Mouse (Mus musculus): Measurements from ENCODE around the gene Rabgef1. TPM values are rescaled to one million over a fixed set of nuclear protein-coding genes. Genes with fewer than 3 reads are reported as not detected.

The Rabgef1 gene
- polyA plus RNA-seq, 1 experiment from 2014 or later: 34.5 TPM

DNA sequence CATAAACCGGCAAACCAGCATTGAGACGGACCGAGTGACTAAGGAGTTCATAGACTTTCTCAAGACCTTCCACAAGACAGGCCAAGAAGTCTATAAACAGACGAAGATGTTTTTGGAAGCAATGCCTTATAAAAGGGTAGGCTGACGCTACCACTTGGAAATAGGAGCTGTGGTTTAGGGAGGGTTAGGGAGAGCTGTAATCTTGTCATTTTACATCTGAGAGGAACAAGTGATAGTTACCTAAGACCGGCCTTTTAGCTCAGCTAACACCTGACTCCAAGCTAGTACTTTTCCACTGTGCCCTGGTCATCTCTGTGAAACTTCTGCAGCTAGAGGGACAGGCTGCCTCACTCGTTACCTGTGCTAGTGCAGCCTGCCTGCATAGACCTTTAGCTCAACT, 26.4 kb downstream of the Rabgef1 start:
- Histone ChIP-seq H3K9ac (ENCODE audit: low read length) (no peak overlapping the region), H3K9me3 (replicated peaks; ENCODE audit: control insufficient read depth, low read length) (no peaks in the 10 kb centered on the region), H3K4me1 (ENCODE audit: control insufficient read depth, insufficient read depth, low read length) (no peaks in the 10 kb centered on the region), H3K27ac (ENCODE audit: low read length) (no peak overlapping the region), H3K4me3 (replicated peaks; ENCODE audit: low read length) (no peak overlapping the region), H3K4me2 (ENCODE audit: low read depth, low read length) (no peak overlapping the region), H3K36me3 (ENCODE audit: control insufficient read depth, insufficient read depth, low read length) (peaks cover 19% of the 10 kb centered on the region), H3K27me3 (ENCODE audit: control insufficient read depth, insufficient read depth, low read length) (no peaks in the 10 kb centered on the region)
- no peak for ATAC-seq (ENCODE audit: insufficient read depth, low FRiP score)
- WGBS: 91% methylated on average over 7 of the region's 7 CpGs

DNA sequence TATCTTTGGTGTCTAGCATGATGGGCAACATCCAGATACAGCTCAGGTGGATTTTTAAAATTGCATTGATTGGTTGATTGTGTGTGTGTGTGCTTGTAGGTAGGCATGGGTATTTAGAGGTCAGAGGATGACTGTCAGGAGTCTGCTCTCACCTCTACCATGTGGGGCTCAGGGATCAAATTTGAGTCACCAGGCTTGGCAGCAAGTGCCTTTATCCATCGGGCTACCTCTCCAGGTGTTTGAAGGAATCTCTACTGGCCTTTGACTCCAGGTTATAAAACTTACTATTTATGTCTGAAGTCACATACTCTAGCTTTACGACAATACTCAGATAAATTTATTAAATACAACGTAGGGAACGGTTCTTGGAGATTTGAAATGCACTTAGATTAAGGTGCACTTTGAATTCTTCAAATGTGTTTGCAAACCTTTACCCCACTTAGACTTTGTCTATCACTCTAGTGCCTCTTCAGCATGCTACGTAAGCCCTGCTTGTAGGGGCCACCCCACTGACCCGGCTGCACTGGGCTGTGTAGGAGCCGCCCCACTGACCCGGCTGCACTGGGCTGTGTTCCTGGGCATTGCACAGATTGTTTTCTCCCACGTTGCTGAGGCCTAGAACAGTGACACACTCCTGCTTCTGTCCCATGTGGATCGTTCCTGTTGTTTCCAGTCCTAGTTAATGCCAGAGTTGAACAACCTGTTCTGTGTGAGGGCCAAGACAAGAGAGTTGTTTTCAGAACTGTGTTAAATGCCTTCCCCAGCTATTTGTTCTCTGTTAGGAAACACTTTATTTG, 28.8 kb downstream of the Rabgef1 start:
- Histone ChIP-seq H3K4me2 (ENCODE audit: low read depth, low read length) (no peak overlapping the region), H3K9me3 (replicated peaks; ENCODE audit: control insufficient read depth, low read length) (no peaks in the 10 kb centered on the region), H3K4me3 (replicated peaks; ENCODE audit: low read length) (no peak overlapping the region), H3K27ac (ENCODE audit: low read length) (no peak overlapping the region), H3K9ac (ENCODE audit: low read length) (no peak overlapping the region), H3K36me3 (ENCODE audit: control insufficient read depth, insufficient read depth, low read length) (peaks cover 28% of the 10 kb centered on the region), H3K27me3 (ENCODE audit: control insufficient read depth, insufficient read depth, low read length) (no peaks in the 10 kb centered on the region), H3K4me1 (ENCODE audit: control insufficient read depth, insufficient read depth, low read length) (no peaks in the 10 kb centered on the region)
- 81% methylated on average over 10 of the region's 10 CpGs for WGBS
- ATAC-seq (ENCODE audit: insufficient read depth, low FRiP score): no peak

DNA sequence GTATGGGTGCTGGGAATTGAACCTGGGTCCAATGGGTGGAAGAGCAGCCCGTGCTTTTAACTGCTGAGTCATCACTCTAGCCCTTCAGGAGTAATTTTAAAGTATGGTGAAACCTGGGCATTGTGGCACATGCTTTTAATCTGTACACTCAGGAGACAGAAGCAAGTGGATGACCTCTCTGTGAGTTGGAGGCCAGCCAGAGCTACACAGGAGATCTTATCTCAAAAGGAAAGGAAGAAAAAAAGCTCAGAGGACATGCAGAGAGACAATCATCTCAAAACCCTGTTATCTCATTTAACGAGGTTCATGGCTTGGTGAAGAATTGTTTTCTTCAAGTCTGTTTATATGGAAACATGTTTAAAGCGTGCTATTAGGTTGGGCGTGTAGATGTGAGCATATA, 32.4 kb downstream of the Rabgef1 start:
- no peak for ATAC-seq (ENCODE audit: insufficient read depth, low FRiP score)
- Histone ChIP-seq H3K4me1 (ENCODE audit: control insufficient read depth, insufficient read depth, low read length) (no peaks in the 10 kb centered on the region), H3K9ac (ENCODE audit: low read length) (no peak overlapping the region), H3K27ac (ENCODE audit: low read length) (no peak overlapping the region), H3K9me3 (replicated peaks; ENCODE audit: control insufficient read depth, low read length) (no peaks in the 10 kb centered on the region), H3K4me3 (replicated peaks; ENCODE audit: low read length) (no peak overlapping the region), H3K4me2 (ENCODE audit: low read depth, low read length) (no peak overlapping the region), H3K36me3 (ENCODE audit: control insufficient read depth, insufficient read depth, low read length) (peaks cover 23% of the 10 kb centered on the region), H3K27me3 (ENCODE audit: control insufficient read depth, insufficient read depth, low read length) (no peaks in the 10 kb centered on the region)
- 71% methylated on average over 4 of the region's 4 CpGs for WGBS

DNA sequence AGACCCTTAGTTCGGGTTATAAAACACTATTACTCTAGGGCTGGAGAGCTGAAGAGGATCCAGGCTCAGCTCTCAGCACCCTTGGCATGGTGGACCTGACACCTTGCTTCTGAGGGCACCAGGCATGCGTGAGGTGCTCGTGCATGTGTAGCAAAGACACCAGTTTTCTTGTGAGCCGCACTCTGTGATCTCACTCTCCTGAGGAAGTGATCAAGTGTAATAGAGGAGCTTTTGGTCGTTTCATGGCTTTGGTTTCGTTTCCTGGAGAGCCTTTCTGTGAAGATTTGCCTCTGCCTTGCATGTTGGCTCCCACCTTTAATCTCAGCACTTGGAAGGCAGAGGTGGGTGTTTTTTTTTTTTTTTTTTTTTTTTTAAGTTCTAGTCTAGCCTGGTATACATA, 33.0 kb downstream of the Rabgef1 start:
- Histone ChIP-seq H3K4me1 (ENCODE audit: control insufficient read depth, insufficient read depth, low read length) (no peaks in the 10 kb centered on the region), H3K4me3 (replicated peaks; ENCODE audit: low read length) (no peak overlapping the region), H3K27ac (ENCODE audit: low read length) (no peak overlapping the region), H3K9me3 (replicated peaks; ENCODE audit: control insufficient read depth, low read length) (no peaks in the 10 kb centered on the region), H3K4me2 (ENCODE audit: low read depth, low read length) (no peak overlapping the region), H3K9ac (ENCODE audit: low read length) (no peak overlapping the region), H3K36me3 (ENCODE audit: control insufficient read depth, insufficient read depth, low read length) (peaks cover 23% of the 10 kb centered on the region), H3K27me3 (ENCODE audit: control insufficient read depth, insufficient read depth, low read length) (no peaks in the 10 kb centered on the region)
- 86% methylated on average over 6 of the region's 6 CpGs for WGBS
- no peak for ATAC-seq (ENCODE audit: insufficient read depth, low FRiP score)

DNA sequence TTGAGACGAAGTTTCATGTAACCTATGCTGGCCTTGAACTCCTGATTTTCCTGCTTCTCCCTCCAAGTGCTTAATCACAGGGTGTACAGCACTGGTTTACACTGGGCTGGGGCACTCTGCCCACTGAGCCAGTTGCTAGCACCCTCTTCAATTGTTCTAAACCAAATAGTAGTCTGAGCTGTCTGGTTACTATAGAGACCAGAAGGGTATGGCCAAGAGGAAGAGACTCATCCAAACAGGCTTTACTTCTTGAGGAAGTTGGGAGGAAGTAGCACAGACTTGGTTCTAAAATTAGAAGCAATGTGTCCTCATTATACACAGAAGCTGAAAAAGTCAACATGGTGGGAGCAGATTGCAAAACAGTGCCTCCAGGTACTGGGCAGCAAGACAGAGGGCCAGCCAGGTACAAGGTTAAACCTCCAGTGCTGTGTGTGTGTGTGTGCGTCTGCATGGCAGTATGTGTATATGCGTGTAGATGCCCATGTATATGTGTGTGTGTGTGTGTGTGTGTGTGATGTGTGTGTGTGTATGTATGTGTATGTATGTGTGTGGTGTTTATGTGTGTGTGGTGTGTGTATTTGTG, 33.9 kb downstream of the Rabgef1 start:
- Histone ChIP-seq H3K27ac (ENCODE audit: low read length) (no peak overlapping the region), H3K4me1 (ENCODE audit: control insufficient read depth, insufficient read depth, low read length) (no peaks in the 10 kb centered on the region), H3K36me3 (ENCODE audit: control insufficient read depth, insufficient read depth, low read length) (peaks cover 27% of the 10 kb centered on the region), H3K9me3 (replicated peaks; ENCODE audit: control insufficient read depth, low read length) (no peaks in the 10 kb centered on the region), H3K4me3 (replicated peaks; ENCODE audit: low read length) (no peak overlapping the region), H3K27me3 (ENCODE audit: control insufficient read depth, insufficient read depth, low read length) (no peaks in the 10 kb centered on the region), H3K9ac (ENCODE audit: low read length) (no peak overlapping the region), H3K4me2 (ENCODE audit: low read depth, low read length) (no peak overlapping the region)
- no peak for ATAC-seq (ENCODE audit: insufficient read depth, low FRiP score)
- 86% methylated on average over 3 of the region's 3 CpGs for WGBS

DNA sequence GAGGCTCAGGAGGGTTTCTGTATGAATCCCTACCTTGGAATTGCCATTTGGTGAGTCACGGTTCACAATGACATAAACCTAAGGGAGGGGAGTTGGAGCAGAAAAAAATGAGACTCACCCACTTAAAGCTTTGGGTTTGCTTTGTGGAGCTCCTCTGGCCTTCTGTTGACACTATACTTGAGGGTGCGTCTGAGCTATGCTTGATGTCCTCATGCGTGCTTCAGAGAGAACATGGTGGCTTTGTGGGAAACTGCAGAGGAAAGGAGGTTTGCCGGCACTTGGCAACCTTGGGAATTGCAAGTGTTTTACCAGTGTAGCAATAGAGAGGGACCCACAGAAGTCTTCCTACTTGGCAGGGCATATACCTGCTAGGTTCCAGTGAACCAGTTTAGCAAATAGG, 35.7 kb downstream of the Rabgef1 start:
- Histone ChIP-seq H3K4me1 (ENCODE audit: control insufficient read depth, insufficient read depth, low read length) (no peaks in the 10 kb centered on the region), H3K27ac (ENCODE audit: low read length) (no peak overlapping the region), H3K36me3 (ENCODE audit: control insufficient read depth, insufficient read depth, low read length) (peaks cover 32% of the 10 kb centered on the region), H3K9ac (ENCODE audit: low read length) (no peak overlapping the region), H3K27me3 (ENCODE audit: control insufficient read depth, insufficient read depth, low read length) (no peaks in the 10 kb centered on the region), H3K9me3 (replicated peaks; ENCODE audit: control insufficient read depth, low read length) (no peaks in the 10 kb centered on the region), H3K4me2 (ENCODE audit: low read depth, low read length) (no peak overlapping the region), H3K4me3 (replicated peaks; ENCODE audit: low read length) (no peak overlapping the region)
- 89% methylated on average over 4 of the region's 4 CpGs for WGBS
- no peak for ATAC-seq (ENCODE audit: insufficient read depth, low FRiP score)

DNA sequence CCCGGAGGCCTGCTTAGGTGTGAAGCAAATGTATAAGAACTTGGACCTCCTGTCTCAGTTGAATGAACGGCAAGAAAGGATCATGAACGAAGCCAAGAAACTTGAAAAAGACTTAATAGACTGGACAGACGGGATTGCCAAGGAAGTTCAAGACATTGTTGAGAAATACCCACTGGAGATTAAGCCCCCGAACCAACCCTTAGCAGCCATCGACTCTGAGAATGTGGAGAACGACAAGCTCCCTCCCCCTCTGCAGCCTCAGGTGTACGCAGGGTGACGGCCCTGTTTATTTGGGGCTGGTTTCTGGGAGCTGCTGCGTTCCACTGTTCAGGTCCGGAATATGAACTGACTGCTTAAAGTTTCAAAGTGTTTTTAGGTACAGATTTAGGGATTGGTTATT, 41.4 kb downstream of the Rabgef1 start:
- Histone ChIP-seq H3K4me3 (replicated peaks; ENCODE audit: low read length) (no peak overlapping the region), H3K9ac (ENCODE audit: low read length) (no peak overlapping the region), H3K9me3 (replicated peaks; ENCODE audit: control insufficient read depth, low read length) (no peaks in the 10 kb centered on the region), H3K4me1 (ENCODE audit: control insufficient read depth, insufficient read depth, low read length) (no peaks in the 10 kb centered on the region), H3K27ac (ENCODE audit: low read length) (no peak overlapping the region), H3K4me2 (ENCODE audit: low read depth, low read length) (no peak overlapping the region), H3K27me3 (ENCODE audit: control insufficient read depth, insufficient read depth, low read length) (no peaks in the 10 kb centered on the region), H3K36me3 (ENCODE audit: control insufficient read depth, insufficient read depth, low read length) (peaks cover 21% of the 10 kb centered on the region)
- WGBS: 87% methylated on average over 11 of the region's 11 CpGs
- ATAC-seq (ENCODE audit: insufficient read depth, low FRiP score): no peak

DNA sequence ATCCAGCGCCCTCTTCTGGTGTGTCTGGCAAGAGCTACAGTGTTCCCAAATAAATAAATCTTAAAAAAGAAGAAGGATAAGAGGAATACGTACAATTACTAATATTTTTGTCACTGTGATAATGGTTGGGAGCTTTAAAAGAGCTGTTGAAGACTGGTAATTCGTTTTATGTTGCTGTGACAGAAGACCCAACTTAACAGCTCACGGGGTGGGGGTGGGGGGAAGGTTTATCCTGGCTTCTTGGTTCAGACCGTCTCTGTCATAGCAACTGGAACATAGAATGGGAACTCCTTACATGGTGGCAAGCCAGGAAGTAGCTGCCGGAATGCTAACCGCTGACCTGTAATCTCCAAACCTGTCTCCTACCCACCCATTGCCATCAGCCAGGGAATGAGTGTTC, 45.2 kb downstream of the Rabgef1 start, which contains the start of gene Tmem248:
TSS of gene Tmem248 (plus strand) at position 301 of the 400 bp plus-strand sequence.
- no peak within 1 kb of the TSS for H3K27ac ChIP-seq (ENCODE audit: low read length)
- no peak within 1 kb of the TSS for H3K4me3 ChIP-seq (replicated peaks; ENCODE audit: low read length)
- no peaks in the 10 kb centered on the region for H3K9me3 ChIP-seq (replicated peaks; ENCODE audit: control insufficient read depth, low read length)
- peaks cover 4% of the 10 kb centered on the region; the same call in 1 of the 2 replicates for H3K36me3 ChIP-seq (ENCODE audit: control insufficient read depth, insufficient read depth, low read length)
- no peak within 1 kb of the TSS for H3K9ac ChIP-seq (ENCODE audit: low read length)
- no peaks in the 10 kb centered on the region for H3K27me3 ChIP-seq (ENCODE audit: control insufficient read depth, insufficient read depth, low read length)
- H3K4me1 ChIP-seq (ENCODE audit: control insufficient read depth, insufficient read depth, low read length): 0 out of 2 replicates have a peak, but pooled peaks cover 6% of the 10 kb centered on the region
- no peak for ATAC-seq (ENCODE audit: insufficient read depth, low FRiP score)
- no peak within 1 kb of the TSS for H3K4me2 ChIP-seq (ENCODE audit: low read depth, low read length)
- 83% methylated on average over 7 of the region's 7 CpGs for WGBS

DNA sequence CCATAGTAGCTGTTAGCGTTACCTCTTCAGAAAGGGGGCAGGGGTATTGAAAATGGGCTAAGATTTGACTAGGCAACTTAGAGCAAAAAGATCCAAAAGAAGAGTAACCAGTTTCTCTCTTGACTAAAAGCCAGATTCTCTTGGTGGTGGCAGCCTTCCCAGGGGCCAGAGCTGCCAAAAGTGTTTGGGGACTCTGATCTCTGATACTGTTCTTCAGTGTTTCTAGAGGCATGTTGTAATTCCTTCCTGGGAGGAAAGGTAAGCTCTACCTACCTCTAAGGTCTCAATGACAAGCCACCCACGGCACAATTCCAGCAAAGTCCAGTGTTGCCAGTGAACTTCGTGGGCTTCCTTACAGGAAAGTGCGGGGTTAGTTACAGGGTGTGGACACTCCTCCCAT, 45.8 kb downstream of the Rabgef1 start:
- Histone ChIP-seq H3K36me3 (ENCODE audit: control insufficient read depth, insufficient read depth, low read length) (no peaks in the 10 kb centered on the region), H3K4me3 (replicated peaks; ENCODE audit: low read length) (no peak overlapping the region), H3K27ac (ENCODE audit: low read length) (no peak overlapping the region), H3K27me3 (ENCODE audit: control insufficient read depth, insufficient read depth, low read length) (no peaks in the 10 kb centered on the region), H3K9ac (ENCODE audit: low read length) (no peak overlapping the region), H3K4me1 (ENCODE audit: control insufficient read depth, insufficient read depth, low read length) (0 out of 2 replicates have a peak, but pooled peaks cover 6% of the 10 kb centered on the region), H3K9me3 (replicated peaks; ENCODE audit: control insufficient read depth, low read length) (no peaks in the 10 kb centered on the region), H3K4me2 (ENCODE audit: low read depth, low read length) (no peak overlapping the region)
- 88% methylated on average over 4 of the region's 4 CpGs for WGBS
- no peak for ATAC-seq (ENCODE audit: insufficient read depth, low FRiP score)

All from stomach, embryonic 16.5 days (tissue).